Mouse (Mus musculus) bone marrow macrophage, adult 2 months (primary cell): Measurements from ENCODE around the gene Agap1.

Experiments used
- CTCF ChIP-seq: IDR thresholded peaks from 2 replicates; pipeline ENCODE4 v1.5.1; 2012; ENCODE audit warnings: low read depth, mild to moderate bottlenecking, low read length, moderate library complexity
- POLR2A ChIP-seq: IDR thresholded peaks from 2 replicates; pipeline ENCODE4 v1.6.1; 2012; ENCODE audit warnings: mild to moderate bottlenecking, low read depth, low read length, borderline replicate concordance

GRCm38 (mm10) chr1:89680673-89681072 lies 226.1 kb downstream of the Agap1 start:
- TF ChIP-seq CTCF (no peak), POLR2A (no peak)
